ENCODE assay signal across 8 mouse cellular contexts in the genomic region with DNA sequence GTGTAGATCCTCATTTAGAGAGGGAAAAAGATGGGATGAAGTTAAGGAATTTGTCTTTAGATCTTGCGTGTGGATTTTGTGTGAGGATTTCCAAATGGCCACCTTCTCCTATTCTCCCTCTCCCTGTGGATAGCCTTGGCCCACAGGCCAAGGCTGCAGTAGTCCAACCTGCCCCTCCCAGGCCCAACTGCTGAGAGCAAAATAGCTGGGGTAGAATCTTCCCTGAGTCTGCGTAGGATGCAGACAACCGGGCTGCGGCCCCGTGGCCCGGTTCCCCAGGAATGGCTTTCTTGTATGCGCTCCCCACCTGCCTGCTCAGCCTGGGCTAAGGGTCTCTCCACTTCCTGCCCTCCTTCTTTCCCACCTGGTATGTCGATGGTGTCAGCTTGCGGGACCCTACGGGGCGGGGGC. TPM values are rescaled to one million over a fixed set of nuclear protein-coding genes. Genes with fewer than 3 reads are reported as not detected.
A peak's percentile ranks its signal among the peaks of the same experiment; 100 is the strongest.
DNase-seq lines count a peak whose midpoint lies in the region; ATAC-seq and TF ChIP-seq lines count a peak whose summit lies in the region.

No protein-coding gene starts in this region.

- no peak for TF ChIP-seq CTCF in layer of hippocampus, adult 2 months (conservative IDR thresholded peaks at IDR 0.05)
- no peak for TF ChIP-seq CTCF in olfactory bulb, adult 2 months (IDR thresholded peaks at IDR 0.05; ENCODE audit: insufficient read depth, low read depth, low read length)

- H3K4me3 ChIP-seq in layer of hippocampus, adult 2 months = peak overlapping the region; percentile 89
- peak overlapping the region; percentile 92 for H3K4me3 ChIP-seq in embryonic facial prominence, embryonic 14.5 days (ENCODE audit: low read depth, low read length)
- H3K4me3 ChIP-seq in limb, embryonic 10.5 days = peak overlapping the region; percentile 96
- peak overlapping the region; percentile 31; the same call in 1 of the 2 replicates for H3K4me3 ChIP-seq in olfactory bulb, adult 2 months (ENCODE audit: insufficient read depth, low read depth, low read length)

- H3K36me3 ChIP-seq in embryonic facial prominence, embryonic 14.5 days (ENCODE audit: control insufficient read depth, insufficient read depth, low read length) = peaks cover 6% of the 10 kb centered on the region; the same call in 1 of the 2 replicates
- H3K36me3 ChIP-seq in limb, embryonic 10.5 days = peaks cover 26% of the 10 kb centered on the region

- ATAC-seq in embryonic facial prominence, embryonic 14.5 days (ENCODE audit: low read depth) = no peak

- intact Hi-C loops in gastrocnemius, postnatal 36 days (cut with DNase I) = loop anchor here (2.0 kb wide), 1 partner anchor 19 kb away; no protein-coding TSS in a partner anchor

- DNase-seq in layer of hippocampus, adult 2 months (ENCODE audit: low spot score in 2 of 2) = no peak
- DNase-seq in layer of hippocampus, adult 8-10 months (ENCODE audit: low spot score in 2 of 2) = no peak
- DNase-seq in embryonic facial prominence, embryonic 14.5 days (ENCODE audit: low spot score) = peak; percentile 39
- DNase-seq in limb, embryonic 10.5 days (ENCODE audit: low spot score) = peak; percentile 77
- DNase-seq in spleen, postnatal 36 days (ENCODE audit: low spot score in 2 of 2) = no peak
- no peak for DNase-seq in gastrocnemius, postnatal 36 days
- no peak for DNase-seq in lung, postnatal 14 days

- H3K9me3 ChIP-seq in embryonic facial prominence, embryonic 14.5 days (ENCODE audit: control insufficient read depth, low read length) = no peaks in the 10 kb centered on the region
- H3K9me3 ChIP-seq in limb, embryonic 10.5 days (replicated peaks) = no peaks in the 10 kb centered on the region

- WGBS in embryonic facial prominence, embryonic 14.5 days = 10% methylated on average over 11 of the region's 11 CpGs
- 2% methylated on average over 11 of the region's 11 CpGs for WGBS in limb, embryonic 10.5 days
- 25% methylated on average over 11 of the region's 11 CpGs for WGBS in olfactory bulb, adult 2 months

- H3K4me2 ChIP-seq in embryonic facial prominence, embryonic 14.5 days (ENCODE audit: low read depth, low read length) = peak overlapping the region; percentile 100

- H3K27me3 ChIP-seq in embryonic facial prominence, embryonic 14.5 days (replicated peaks; ENCODE audit: control insufficient read depth, insufficient read depth, low read length) = no peaks in the 10 kb centered on the region
- no peaks in the 10 kb centered on the region for H3K27me3 ChIP-seq in limb, embryonic 10.5 days (ENCODE audit: low read depth, poor library complexity, severe bottlenecking)

- H3K9ac ChIP-seq in embryonic facial prominence, embryonic 14.5 days (ENCODE audit: low read depth, low read length) = peak overlapping the region; percentile 99

- no peak for TF ChIP-seq POLR2A in olfactory bulb, adult 2 months (IDR thresholded peaks at IDR 0.05; ENCODE audit: insufficient read depth, low read depth, low read length)

- H3K4me1 ChIP-seq in embryonic facial prominence, embryonic 14.5 days (ENCODE audit: control insufficient read depth, insufficient read depth, low read length) = peaks cover 64% of the 10 kb centered on the region
- peaks cover 79% of the 10 kb centered on the region for H3K4me1 ChIP-seq in limb, embryonic 10.5 days
- H3K4me1 ChIP-seq in olfactory bulb, adult 2 months (ENCODE audit: control insufficient read depth, insufficient read depth, low read length) = peaks cover 49% of the 10 kb centered on the region

- H3K27ac ChIP-seq in layer of hippocampus, adult 2 months = peak overlapping the region; percentile 99
- H3K27ac ChIP-seq in embryonic facial prominence, embryonic 14.5 days (replicated peaks; ENCODE audit: low read depth, low read length) = peak overlapping the region; percentile 97
- peak overlapping the region; percentile 99 for H3K27ac ChIP-seq in limb, embryonic 10.5 days
- H3K27ac ChIP-seq in olfactory bulb, adult 2 months (ENCODE audit: insufficient read depth, low read depth, low read length) = peak overlapping the region; percentile 64

RNA-seq across cellular contexts. Expression of gene Bahcc1, which starts 6.8 kb away (rescaled TPM):
- 10 to 100 TPM; 19.9 to 20.7 TPM for total RNA-seq in layer of hippocampus, adult 2 months (2021)
- total RNA-seq in layer of hippocampus, adult 8-10 months (2022) = 10 to 100 TPM; 20.0 to 23.4 (median 21.4) TPM
- polyA plus RNA-seq in embryonic facial prominence, embryonic 14.5 days (2014; fragmentation: Nextera tagmentation; extraction: Ambion mirVana) = 11.1 and 12.0 TPM in 2 replicates
- 19.9 and 20.3 TPM in 2 replicates for polyA plus RNA-seq in limb, embryonic 10.5 days (2016; fragmentation: Nextera tagmentation; extraction: Ambion mirVana)
- polyA plus RNA-seq in olfactory bulb, adult 2 months (2012; ENCODE audit: insufficient read depth, insufficient read length, low replicate concordance, missing spikeins) = not detected in 2 replicates
- total RNA-seq in gastrocnemius, postnatal 36 days (2021) = 1 to 10 TPM; 2.3 to 4.1 TPM

Comparison
In these comparisons a context has a peak if more than half of its experiments do, and no peak if none do; other contexts are left out.
1. DNase-seq: peak in embryonic facial prominence, embryonic 14.5 days (single experiment) and limb, embryonic 10.5 days (single experiment); none in layer of hippocampus, adult 2 months (0 of 2), layer of hippocampus, adult 8-10 months (0 of 2), spleen, postnatal 36 days (0 of 2), gastrocnemius, postnatal 36 days (0 of 2) and lung, postnatal 14 days (single experiment).
2. H3K4me3 ChIP-seq: peak in every context shown above with its lines; median percentile 96 in limb, embryonic 10.5 days; 92 in embryonic facial prominence, embryonic 14.5 days; 89 in layer of hippocampus, adult 2 months; 31 in olfactory bulb, adult 2 months.
3. RNA of gene Bahcc1, which starts 6.8 kb away (total RNA-seq): 20.0 to 23.4 TPM in layer of hippocampus, adult 8-10 months and 19.9 to 20.7 TPM in layer of hippocampus, adult 2 months; 2.3 to 4.1 TPM in gastrocnemius, postnatal 36 days; every median in the first group is over 4 times any median in the second.
4. Peak in every context shown above with its lines, with median percentiles within 50 percentile points of each other: H3K27ac ChIP-seq.